Mouse (Mus musculus) neural tube, embryonic 12.5 days (tissue): ENCODE measurements around the gene Otulin. TPM values are rescaled to one million over a fixed set of nuclear protein-coding genes. Genes with fewer than 3 reads are reported as not detected.

Source experiments
- ATAC-seq: fragments of 200-750 bp; cut with Nextera tagmentation; 2 replicates; pipeline ENCODE4 v1.8.0; 2017; ENCODE audit warnings: low read depth, mild to moderate bottlenecking, moderate TSS enrichment, moderate library complexity; ENCODE audit not compliant: low FRiP score
- H3K27ac ChIP-seq: fragments of 300-500 bp; sonication (generic); 2 replicates; pipeline ENCODE4 v1.5.1; 2016
- H3K27me3 ChIP-seq: fragments of 300-500 bp; sonication (generic); replicated peaks from 2 replicates; pipeline ENCODE4 v1.6.1; 2016; ENCODE audit warnings: mild to moderate bottlenecking
- H3K36me3 ChIP-seq: fragments of 300-500 bp; sonication (generic); 2 replicates; pipeline ENCODE4 v1.6.1; 2016; ENCODE audit warnings: mild to moderate bottlenecking
- H3K4me1 ChIP-seq: fragments of 300-500 bp; sonication (generic); 2 replicates; pipeline ENCODE4 v1.6.1; 2016
- H3K4me2 ChIP-seq: fragments of 300-500 bp; sonication (generic); replicated peaks from 2 replicates; pipeline ENCODE4 v1.6.1; 2016; ENCODE audit warnings: mild to moderate bottlenecking
- H3K4me3 ChIP-seq: fragments of 300-500 bp; sonication (generic); 2 replicates; pipeline ENCODE4 v1.5.1; 2016
- H3K9ac ChIP-seq: fragments of 300-500 bp; sonication (generic); 2 replicates; pipeline ENCODE4 v1.6.1; 2016; ENCODE audit warnings: mild to moderate bottlenecking
- H3K9me3 ChIP-seq: fragments of 300-500 bp; sonication (generic); 2 replicates; pipeline ENCODE4 v1.6.1; 2016; ENCODE audit warnings: mild to moderate bottlenecking
- WGBS: fragments of 180-500 bp; shearing (Covaris S2); methylation state at CpG from one replicate; pipeline ENCODE4 v1.1.7; 2016; 5-methylcytosine and 5-hydroxymethylcytosine counted together
- polyA plus RNA-seq: library from polyadenylated mRNA; unstranded; fragments of >200 nt; fragmentation: Nextera tagmentation; extraction: Ambion mirVana; gene quantifications from 2 replicates; pipeline ENCODE4 v1.2.1, GENCODE M21; 2016

Otulin gene
- polyA plus RNA-seq, 1 experiment from 2014 or later = 32.8 TPM

DNA sequence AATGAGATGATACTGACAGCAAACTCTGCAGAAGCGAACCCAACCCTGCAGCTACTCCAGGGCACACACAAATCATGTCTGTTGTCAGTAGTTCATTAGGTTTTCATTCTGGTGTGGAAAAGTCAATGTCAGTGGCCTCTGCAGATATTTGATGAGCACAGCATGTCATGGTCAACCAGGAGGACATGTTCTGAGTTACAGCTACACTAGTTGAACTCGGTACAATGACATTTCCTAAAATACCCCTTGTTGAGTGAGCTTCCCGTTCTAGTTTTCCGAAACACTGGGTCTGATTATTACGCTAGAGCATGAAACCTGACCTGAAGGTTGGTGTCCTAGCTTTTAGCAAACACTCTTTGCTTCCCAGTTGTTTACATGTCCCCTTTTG, 44.4 kb downstream of the Otulin start:
- H3K4me1 ChIP-seq = peaks cover 10% of the 10 kb centered on the region
- no peaks in the 10 kb centered on the region for H3K9me3 ChIP-seq
- H3K27ac ChIP-seq = no peak overlapping the region
- no peak for ATAC-seq
- 90% methylated on average over 5 of the region's 5 CpGs for whole genome bisulfite sequencing
- peaks cover 20% of the 10 kb centered on the region for H3K36me3 ChIP-seq
- H3K27me3 ChIP-seq = no peaks in the 10 kb centered on the region
- H3K4me2 ChIP-seq = no peak overlapping the region
- H3K4me3 ChIP-seq = no peak overlapping the region
- H3K9ac ChIP-seq = no peak overlapping the region

DNA sequence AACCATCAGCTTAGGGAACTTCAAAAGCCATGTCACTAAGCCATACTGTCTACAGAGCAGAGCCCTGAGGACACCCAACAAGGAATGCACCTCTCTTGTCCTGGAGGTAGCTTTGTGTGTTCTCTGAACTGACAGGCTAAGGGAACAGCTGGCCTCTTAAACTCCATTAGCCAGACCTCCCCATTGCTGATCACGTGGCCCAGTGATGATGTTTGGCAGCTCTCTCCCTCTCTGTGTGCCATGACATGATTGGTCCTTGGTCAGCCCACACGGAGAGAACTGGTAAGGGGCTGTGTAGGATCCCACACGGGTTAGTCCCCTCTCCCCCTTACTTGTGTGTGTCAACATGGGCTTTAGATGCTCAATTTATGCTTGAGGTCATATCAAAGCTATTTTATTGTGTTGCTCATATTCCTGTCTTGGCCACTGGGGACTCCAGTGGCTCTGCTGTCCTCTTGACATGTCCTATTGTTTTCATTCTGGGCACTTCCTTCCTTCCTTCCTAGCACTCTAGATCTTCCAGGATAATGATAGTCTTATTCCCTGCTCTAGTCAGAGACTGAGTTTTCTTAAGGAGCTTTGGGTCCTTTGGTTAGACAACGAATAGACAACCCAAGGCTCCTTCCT, 44.9 kb downstream of the Otulin start:
- H3K9ac ChIP-seq = no peak overlapping the region
- no peak overlapping the region for H3K4me2 ChIP-seq
- WGBS = 81% methylated on average over 4 of the region's 4 CpGs
- no peaks in the 10 kb centered on the region for H3K9me3 ChIP-seq
- H3K4me1 ChIP-seq = peaks cover 10% of the 10 kb centered on the region
- peaks cover 15% of the 10 kb centered on the region for H3K36me3 ChIP-seq
- no peak for ATAC-seq
- H3K4me3 ChIP-seq = no peak overlapping the region
- no peaks in the 10 kb centered on the region for H3K27me3 ChIP-seq
- no peak overlapping the region for H3K27ac ChIP-seq

DNA sequence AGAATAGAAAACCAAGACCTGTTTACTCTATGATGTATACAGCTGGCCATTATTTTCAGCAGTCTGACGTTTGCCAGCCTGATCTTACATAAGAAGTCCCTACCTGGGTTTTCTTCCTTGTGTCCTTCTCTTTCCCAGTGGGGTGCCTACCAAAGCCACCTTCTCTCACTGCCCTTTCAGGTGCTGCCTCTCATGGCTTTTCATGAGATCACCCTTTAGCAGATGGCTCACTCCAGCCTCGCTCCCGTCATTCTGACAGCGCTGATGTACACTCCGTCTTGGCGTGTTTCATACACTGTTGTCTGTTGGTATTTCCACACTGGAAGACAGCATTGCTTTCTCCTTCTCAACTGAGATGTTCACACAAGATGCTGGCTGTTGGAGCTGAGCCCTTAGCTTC, 46.9 kb downstream of the Otulin start:
- Histone ChIP-seq H3K9me3 (no peaks in the 10 kb centered on the region), H3K4me1 (peaks cover 10% of the 10 kb centered on the region), H3K27ac (no peak overlapping the region), H3K9ac (no peak overlapping the region), H3K4me3 (no peak overlapping the region), H3K27me3 (no peaks in the 10 kb centered on the region), H3K4me2 (no peak overlapping the region), H3K36me3 (peaks cover 7% of the 10 kb centered on the region; the same call in 1 of the 2 replicates)
- no peak for ATAC-seq
- WGBS = 95% methylated on average over 6 of the region's 6 CpGs

DNA sequence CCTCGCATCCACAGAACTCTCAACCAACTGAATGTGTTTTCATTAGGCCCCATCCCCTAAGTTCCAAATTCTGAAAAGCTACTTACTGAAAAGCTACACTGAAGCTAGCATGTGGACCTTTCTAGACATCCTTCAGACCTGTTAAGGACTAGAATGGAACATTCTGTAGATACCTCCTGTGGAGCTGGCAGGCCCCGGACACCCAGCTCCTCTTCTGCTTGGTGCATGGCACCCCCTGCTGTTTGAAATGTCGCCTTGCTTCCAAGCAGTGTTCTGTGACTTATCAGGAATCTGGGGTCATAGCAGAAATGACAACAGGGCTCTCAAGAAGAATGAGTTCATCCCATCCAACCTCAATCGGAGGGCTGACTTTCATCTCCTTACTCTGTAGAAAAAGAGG, 47.5 kb downstream of the Otulin start:
- Histone ChIP-seq H3K9me3 (no peaks in the 10 kb centered on the region), H3K4me2 (no peak overlapping the region), H3K4me1 (peaks cover 10% of the 10 kb centered on the region), H3K9ac (no peak overlapping the region), H3K36me3 (peaks cover 7% of the 10 kb centered on the region; the same call in 1 of the 2 replicates), H3K27ac (no peak overlapping the region), H3K27me3 (no peaks in the 10 kb centered on the region), H3K4me3 (no peak overlapping the region)
- no peak for ATAC-seq
- 81% methylated on average over 4 of the region's 4 CpGs for WGBS

DNA sequence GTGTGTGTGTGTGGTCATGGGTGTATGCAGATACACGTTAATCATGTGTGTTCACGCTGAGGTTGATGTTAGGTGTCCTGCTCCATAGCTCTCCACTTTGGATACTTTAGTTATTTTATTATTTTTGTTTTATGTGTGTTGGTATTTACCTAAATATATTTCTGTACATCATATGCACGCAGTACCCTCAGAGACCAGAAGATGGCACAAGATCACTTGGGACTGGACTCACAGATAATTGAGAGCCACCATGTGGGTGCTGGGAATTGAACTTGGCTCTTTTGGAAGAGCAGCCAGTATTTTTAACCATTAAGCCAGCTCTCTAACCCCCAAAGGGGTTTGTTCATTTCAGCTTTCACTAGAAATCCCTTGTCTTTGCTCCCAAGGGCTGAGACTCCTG, 48.1 kb downstream of the Otulin start:
- H3K4me3 ChIP-seq = no peak overlapping the region
- H3K9me3 ChIP-seq = no peaks in the 10 kb centered on the region
- no peak for ATAC-seq
- 92% methylated on average over 3 of the region's 3 CpGs for WGBS
- H3K4me2 ChIP-seq = no peak overlapping the region
- H3K9ac ChIP-seq = no peak overlapping the region
- H3K27ac ChIP-seq = no peak overlapping the region
- H3K36me3 ChIP-seq = peaks cover 7% of the 10 kb centered on the region; the same call in 1 of the 2 replicates
- peaks cover 10% of the 10 kb centered on the region for H3K4me1 ChIP-seq
- no peaks in the 10 kb centered on the region for H3K27me3 ChIP-seq

DNA sequence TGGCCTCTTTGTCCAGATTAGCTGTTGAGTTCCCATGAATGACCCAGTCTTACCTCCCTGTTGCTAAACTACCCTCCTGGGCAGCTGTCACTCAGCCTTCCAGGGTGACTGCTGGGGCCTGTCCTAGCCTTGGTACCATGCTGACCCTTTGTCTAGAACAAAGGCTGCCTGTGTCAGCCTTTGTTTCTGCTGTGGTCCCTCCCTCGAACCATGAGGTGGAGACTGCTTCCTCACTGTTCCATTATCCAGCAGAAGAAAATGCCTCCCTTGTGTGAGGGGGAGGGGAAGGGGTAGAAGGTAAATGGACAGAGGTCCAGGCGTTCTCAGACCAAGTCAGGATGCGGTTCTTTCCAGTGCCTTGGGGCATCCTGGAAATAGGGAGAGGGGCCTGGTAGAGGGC, 48.9 kb downstream of the Otulin start:
- peaks cover 7% of the 10 kb centered on the region; the same call in 1 of the 2 replicates for H3K36me3 ChIP-seq
- ATAC-seq = peak; percentile 69
- no peak overlapping the region for H3K9ac ChIP-seq

DNA sequence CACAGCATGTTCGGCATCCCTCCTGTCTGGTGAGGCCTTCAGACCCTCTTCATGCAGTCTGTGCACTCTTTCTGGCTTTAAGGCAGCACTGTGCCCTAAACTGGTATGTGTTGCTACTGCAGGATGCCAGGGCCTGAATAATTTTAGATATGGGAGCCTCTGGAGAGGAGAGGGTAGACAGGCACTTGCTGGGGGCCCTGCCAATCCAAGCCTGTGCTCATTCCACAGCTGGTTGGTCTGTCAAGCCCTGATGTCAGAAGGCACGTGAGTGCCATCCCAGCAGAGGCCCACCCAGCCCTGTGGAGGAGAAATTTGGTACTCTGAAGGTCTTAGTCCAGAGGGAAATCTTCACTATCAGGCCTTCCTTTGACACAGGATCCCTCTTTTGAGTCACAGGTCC, 49.7 kb downstream of the Otulin start:
- ATAC-seq = no peak
- peaks cover 10% of the 10 kb centered on the region for H3K4me1 ChIP-seq
- no peak overlapping the region for H3K4me3 ChIP-seq
- no peaks in the 10 kb centered on the region for H3K9me3 ChIP-seq
- peaks cover 7% of the 10 kb centered on the region for H3K36me3 ChIP-seq
- no peaks in the 10 kb centered on the region for H3K27me3 ChIP-seq
- WGBS = 82% methylated on average over 2 of the region's 2 CpGs
- H3K4me2 ChIP-seq = no peak overlapping the region
- no peak overlapping the region for H3K9ac ChIP-seq
- no peak overlapping the region for H3K27ac ChIP-seq

More for the DNA sequence above, 48.9 kb downstream of the Otulin start:
- no peak overlapping the region for H3K4me2 ChIP-seq
- no peaks in the 10 kb centered on the region for H3K27me3 ChIP-seq
- no peaks in the 10 kb centered on the region for H3K9me3 ChIP-seq
- no peak overlapping the region for H3K27ac ChIP-seq
- H3K4me1 ChIP-seq = peaks cover 10% of the 10 kb centered on the region
- H3K4me3 ChIP-seq = no peak overlapping the region
- 16% methylated on average over 3 of the region's 3 CpGs for WGBS

DNA sequence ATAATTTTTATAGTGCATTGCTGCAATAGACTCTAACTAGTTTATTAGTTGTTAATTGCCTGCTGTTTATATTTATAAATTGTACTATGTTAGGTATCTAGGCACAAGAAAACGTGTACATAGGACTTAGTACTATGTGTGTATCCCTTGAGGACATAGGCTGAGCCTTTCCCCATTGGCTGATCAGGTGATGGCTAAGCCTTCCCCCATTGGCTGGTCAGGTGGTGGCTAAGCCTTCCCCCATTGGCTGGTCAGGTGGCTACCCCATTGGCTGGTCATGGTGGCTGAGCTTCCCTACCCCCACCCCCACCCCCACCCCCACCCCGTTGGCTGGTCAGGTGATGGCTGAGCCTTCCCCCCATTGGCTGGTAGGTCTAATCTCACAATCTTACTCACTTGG, 50.6 kb downstream of the Otulin start:
- Histone ChIP-seq H3K9me3 (no peaks in the 10 kb centered on the region), H3K4me1 (peaks cover 10% of the 10 kb centered on the region), H3K36me3 (peaks cover 1% of the 10 kb centered on the region), H3K27ac (no peak overlapping the region), H3K4me2 (no peak overlapping the region), H3K9ac (no peak overlapping the region), H3K27me3 (no peaks in the 10 kb centered on the region), H3K4me3 (no peak overlapping the region)
- no peak for ATAC-seq
- 87% methylated on average over 2 of the region's 2 CpGs for WGBS

DNA sequence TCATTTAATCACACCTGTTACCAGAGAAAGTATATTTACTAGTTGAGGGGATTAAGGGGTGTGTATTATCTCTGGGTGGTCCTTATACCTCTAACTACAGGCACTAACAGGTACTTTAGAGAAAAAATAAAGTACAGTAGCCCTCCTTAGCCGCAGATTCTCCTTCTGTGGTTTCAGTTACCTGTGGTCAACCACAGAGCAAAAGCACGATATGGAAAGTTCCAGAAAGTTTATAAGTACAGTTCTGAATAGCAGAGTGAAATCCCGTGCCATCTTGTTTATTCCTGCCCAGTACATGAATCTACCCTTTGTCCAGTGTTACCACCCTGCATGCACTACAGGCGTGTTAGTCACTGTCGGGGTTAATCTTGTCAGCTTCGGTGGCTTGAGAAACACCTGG, 51.6 kb downstream of the Otulin start:
- Histone ChIP-seq H3K36me3 (no peaks in the 10 kb centered on the region; the same call in 1 of the 2 replicates), H3K27me3 (no peaks in the 10 kb centered on the region), H3K4me2 (no peak overlapping the region), H3K9me3 (no peaks in the 10 kb centered on the region), H3K4me3 (no peak overlapping the region), H3K4me1 (peaks cover 10% of the 10 kb centered on the region), H3K27ac (no peak overlapping the region), H3K9ac (no peak overlapping the region)
- no peak for ATAC-seq
- 96% methylated on average over 6 of the region's 6 CpGs for WGBS

DNA sequence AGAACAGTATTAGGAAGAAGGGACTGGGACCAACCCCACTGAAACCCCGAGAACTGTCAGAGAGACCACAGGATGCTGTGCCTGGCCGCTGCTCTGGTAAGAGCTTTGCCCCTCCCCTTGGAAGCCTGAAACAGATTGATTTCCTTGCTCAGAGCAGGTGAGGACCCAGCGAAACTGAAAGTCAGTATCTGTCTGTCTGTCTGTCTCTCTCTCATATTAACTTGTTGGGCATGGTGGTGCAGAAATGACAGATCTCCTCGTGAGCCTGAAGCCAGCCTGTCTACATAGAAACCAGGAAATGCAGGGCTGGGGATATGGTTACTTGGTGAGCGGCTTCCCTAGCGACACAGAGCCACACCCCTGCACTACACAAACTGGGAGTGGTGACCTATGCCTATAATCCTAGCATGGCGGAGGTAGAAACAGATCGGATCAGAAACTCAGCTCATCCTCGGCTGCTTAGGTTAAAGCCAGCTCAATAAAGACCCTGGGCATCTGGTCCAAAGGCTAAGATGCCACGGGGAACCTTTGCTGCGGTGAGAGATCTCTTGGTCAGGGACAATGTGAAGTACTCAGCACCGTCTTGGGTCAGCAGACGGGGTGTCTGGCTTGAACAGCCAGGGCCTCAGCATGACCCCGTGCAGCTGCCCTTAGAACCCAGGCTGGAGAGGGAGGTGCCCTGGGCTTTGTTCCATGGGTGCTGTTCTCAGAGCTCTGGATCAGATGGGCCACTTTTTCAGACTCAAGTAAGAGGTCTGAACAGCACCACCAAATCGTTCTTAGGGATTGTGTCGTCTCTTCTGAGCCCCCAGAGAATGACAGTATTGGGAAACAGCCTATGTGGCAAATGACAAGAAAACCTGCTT, 52.3 kb downstream of the Otulin start:
- H3K9me3 ChIP-seq = no peaks in the 10 kb centered on the region
- no peak for ATAC-seq
- H3K9ac ChIP-seq = no peak overlapping the region
- H3K36me3 ChIP-seq = peaks cover under 1% of the 10 kb centered on the region; the same call in 1 of the 2 replicates
- H3K27ac ChIP-seq = no peak overlapping the region
- WGBS = 86% methylated on average over 16 of the region's 16 CpGs
- no peak overlapping the region for H3K4me3 ChIP-seq
- no peaks in the 10 kb centered on the region for H3K27me3 ChIP-seq
- peaks cover 10% of the 10 kb centered on the region for H3K4me1 ChIP-seq
- no peak overlapping the region for H3K4me2 ChIP-seq

DNA sequence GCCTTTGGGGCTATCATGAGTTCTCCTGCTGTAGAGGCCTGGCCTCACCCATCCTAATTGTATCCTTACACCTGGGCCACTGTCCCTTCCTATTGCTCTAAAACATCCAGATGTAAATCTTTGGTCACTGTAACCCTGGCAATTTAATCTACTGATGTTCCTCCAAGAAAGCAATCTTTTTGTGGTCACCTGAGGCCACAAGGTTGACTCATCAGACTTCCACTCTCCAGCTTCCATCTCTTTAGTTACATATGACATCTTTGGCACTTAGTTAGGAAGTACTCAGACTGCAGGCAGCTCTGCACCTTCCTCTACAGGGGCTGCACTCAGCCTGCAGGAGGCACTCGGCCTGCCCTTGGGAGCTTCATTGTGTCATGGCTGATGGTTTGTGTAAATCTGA, 53.6 kb downstream of the Otulin start:
- H3K27me3 ChIP-seq = no peaks in the 10 kb centered on the region
- no peaks in the 10 kb centered on the region for H3K9me3 ChIP-seq
- no peak overlapping the region for H3K27ac ChIP-seq
- H3K4me1 ChIP-seq = peaks cover 7% of the 10 kb centered on the region
- no peak overlapping the region for H3K9ac ChIP-seq
- H3K36me3 ChIP-seq = peaks cover 12% of the 10 kb centered on the region
- no peak overlapping the region for H3K4me3 ChIP-seq
- H3K4me2 ChIP-seq = no peak overlapping the region
- 83% methylated on average over 1 of the region's 1 CpGs for WGBS
- ATAC-seq = no peak

DNA sequence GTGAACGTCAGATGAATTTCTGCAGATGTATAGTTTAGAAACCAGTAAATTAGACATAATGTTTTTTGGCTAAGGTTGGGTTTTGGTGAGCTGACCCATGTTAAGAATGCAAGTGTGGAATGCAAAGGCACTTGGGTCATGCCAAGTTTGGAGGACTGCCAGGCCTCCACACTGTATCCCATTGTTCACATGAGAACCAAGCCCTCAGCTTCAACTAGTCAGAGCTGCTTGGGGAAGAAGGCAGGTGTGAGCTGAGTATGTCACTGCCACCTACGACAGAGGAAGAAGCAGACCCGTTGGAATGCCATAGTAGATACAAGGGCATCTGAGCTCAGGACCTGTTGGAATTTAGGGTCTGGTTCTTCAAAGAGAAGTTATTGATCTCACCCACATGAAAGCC, 54.6 kb downstream of the Otulin start:
- peaks cover 17% of the 10 kb centered on the region for H3K36me3 ChIP-seq
- no peaks in the 10 kb centered on the region for H3K27me3 ChIP-seq
- H3K4me1 ChIP-seq = no peaks in the 10 kb centered on the region
- no peak for ATAC-seq
- H3K4me3 ChIP-seq = no peak overlapping the region
- WGBS = 82% methylated on average over 3 of the region's 3 CpGs
- no peak overlapping the region for H3K27ac ChIP-seq
- no peak overlapping the region for H3K9ac ChIP-seq
- H3K9me3 ChIP-seq = no peaks in the 10 kb centered on the region
- no peak overlapping the region for H3K4me2 ChIP-seq
